Mouse (Mus musculus) lung, postnatal 36 days (tissue): ENCODE results near the gene Gm21209.
"Not testable (repeated sequence)": the region's sequence is repeated elsewhere in the genome, so short reads cannot be mapped to it uniquely, and the experiment has no call there.

Experiments used
- DNase-seq: peaks from one replicate; pipeline ENCODE4 v3.0.0; 2022; ENCODE audit warnings: mixed read lengths

The Gm21209 gene

GRCm38 (mm10) chrY:49570856-49571255 is at the start of gene Gm21209:
Gm21209 (plus strand) TSS chrY:49571156.
- DNase-seq, result not testable (repeated sequence)
